Comparison of ENCODE assay signal across 24 mouse cellular contexts in the genomic region with DNA sequence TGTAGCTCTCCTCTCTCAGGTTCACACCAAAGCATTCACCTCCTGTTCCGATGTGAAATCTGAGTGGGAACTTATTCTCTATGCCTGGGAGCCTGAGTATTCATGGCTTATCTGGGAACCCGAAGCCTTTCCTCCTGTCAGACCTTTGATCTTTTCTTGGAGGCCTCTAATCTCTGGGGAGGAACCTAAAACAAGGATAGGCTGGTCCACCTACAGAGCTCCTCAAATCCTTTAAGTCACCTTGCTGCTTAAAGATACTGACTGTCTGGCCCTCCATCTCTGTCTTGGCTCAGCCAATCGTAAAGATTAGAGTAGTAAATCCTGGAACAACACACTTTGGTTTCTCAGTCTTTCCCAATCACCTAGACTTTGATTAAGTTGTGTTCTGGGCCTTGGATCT. TPM values are rescaled to one million over a fixed set of nuclear protein-coding genes. Genes with fewer than 3 reads are reported as not detected.
"Had no signal": no experiment of that assay in that cellular context is flagged by ENCODE, and none has a peak within 500 bp of the region (broad histone marks: within the 10 kb centered on the region; RNA-seq: fewer than 3 reads in every experiment).

No protein-coding gene starts in this region.

- H3K9me3 ChIP-seq: neural tube, embryonic 13.5 days; neural tube, embryonic 15.5 days; stomach, embryonic 15.5 days had no signal

- H3K4me1 ChIP-seq: neural tube, embryonic 13.5 days; neural tube, embryonic 15.5 days; stomach, embryonic 15.5 days had no signal

- H3K27ac ChIP-seq: neural tube, embryonic 13.5 days; neural tube, embryonic 15.5 days; stomach, embryonic 15.5 days; stomach, postnatal 0 days had no signal

- H3K36me3 ChIP-seq: neural tube, embryonic 13.5 days; neural tube, embryonic 15.5 days; stomach, embryonic 15.5 days had no signal

- H3K27me3 ChIP-seq: neural tube, embryonic 13.5 days; neural tube, embryonic 15.5 days; stomach, embryonic 15.5 days had no signal

- H3K9ac ChIP-seq: neural tube, embryonic 13.5 days; neural tube, embryonic 15.5 days; stomach, embryonic 15.5 days had no signal

- H3K4me2 ChIP-seq: neural tube, embryonic 13.5 days; neural tube, embryonic 15.5 days; stomach, embryonic 15.5 days had no signal

- DNase-seq: retina, postnatal 1 day; right cerebral cortex, adult 18-20 months; right cerebral cortex, postnatal 14 days; right cerebral cortex, postnatal 25 days; right cerebral cortex, postnatal 4 days; spleen, adult 18-20 months; thymus, adult 18-20 months; thymus, adult 2 months; thymus, postnatal 14 days; thymus, postnatal 25 days; thymus, postnatal 36 days; thymus, postnatal 4 days had no signal

- H3K4me3 ChIP-seq: neural tube, embryonic 13.5 days; neural tube, embryonic 15.5 days; stomach, embryonic 15.5 days had no signal

RNA-seq across cellular contexts. Expression of a gene that starts 6.0 kb away (rescaled TPM):
- polyA plus RNA-seq: neural tube, embryonic 13.5 days; neural tube, embryonic 14.5 days; neural tube, embryonic 15.5 days; small intestine, adult 2 months; spleen, adult 2 months; stomach, embryonic 14.5 days; stomach, embryonic 15.5 days; stomach, embryonic 16.5 days; stomach, postnatal 0 days; testis, adult 2 months; thymus, adult 2 months; thymus, postnatal 0 days; urinary bladder, adult 2 months had no signal

RNA-seq across cellular contexts. Expression of a gene that starts 13.4 kb away (rescaled TPM):
- polyA plus RNA-seq: neural tube, embryonic 13.5 days; small intestine, adult 2 months; spleen, adult 2 months; stomach, embryonic 14.5 days; stomach, embryonic 15.5 days; stomach, embryonic 16.5 days; stomach, postnatal 0 days; urinary bladder, adult 2 months had no signal

RNA-seq across cellular contexts. Expression of a gene that starts 48.2 kb away (rescaled TPM):
- polyA plus RNA-seq: neural tube, embryonic 13.5 days; neural tube, embryonic 14.5 days; neural tube, embryonic 15.5 days; small intestine, adult 2 months; spleen, adult 2 months; stomach, embryonic 14.5 days; stomach, embryonic 15.5 days; stomach, embryonic 16.5 days; stomach, postnatal 0 days; testis, adult 2 months; thymus, adult 2 months; thymus, postnatal 0 days; urinary bladder, adult 2 months had no signal
